Mouse (Mus musculus): ENCODE data around the gene Usp34. TPM values are rescaled to one million over a fixed set of nuclear protein-coding genes. Genes with fewer than 3 reads are reported as not detected.
A peak's percentile ranks its signal among the peaks of the same experiment; 100 is the strongest.
"Not testable (repeated sequence)": the region's sequence is repeated elsewhere in the genome, so short reads cannot be mapped to it uniquely, and the experiment has no call there.

Usp34 gene
- polyA plus RNA-seq, 1 experiment, result 114 TPM

- H3K4me1 ChIP-seq (ENCODE audit: control insufficient read depth, insufficient read depth, low read length), result peaks cover 7% of the 10 kb centered on the region; the same call in 1 of the 2 replicates
- H3K4me3 ChIP-seq (ENCODE audit: insufficient read depth, low read length), result peak overlapping the region; percentile 84
- TF ChIP-seq CTCF (IDR thresholded peaks at IDR 0.05; ENCODE audit: borderline replicate concordance, insufficient read depth, low read length), result no peak
- no peak for TF ChIP-seq POLR2A (IDR thresholded peaks at IDR 0.05; ENCODE audit: low read depth, low read length)
- no peak overlapping the region for H3K27ac ChIP-seq (ENCODE audit: insufficient read depth, low read length)
These were observed 190.0 kb downstream of the Usp34 start for GRCm38 (mm10) chr11:23496661-23497060.

- Histone ChIP-seq H3K4me1 (ENCODE audit: control insufficient read depth, insufficient read depth, low read length) (peaks cover 7% of the 10 kb centered on the region; the same call in 1 of the 2 replicates), H3K27ac (ENCODE audit: insufficient read depth, low read length) (peak overlapping the region; percentile 87), H3K4me3 (ENCODE audit: insufficient read depth, low read length) (peak overlapping the region; percentile 84)
- no peak; the same call in 1 of the 2 replicates for TF ChIP-seq POLR2A (IDR thresholded peaks at IDR 0.05; ENCODE audit: low read depth, low read length)
- no peak for TF ChIP-seq CTCF (IDR thresholded peaks at IDR 0.05; ENCODE audit: borderline replicate concordance, insufficient read depth, low read length)
These were observed 190.6 kb downstream of the Usp34 start for GRCm38 (mm10) chr11:23497335-23497717.

- Histone ChIP-seq H3K4me3 (ENCODE audit: insufficient read depth, low read length) (peak within 1 kb of the TSS; percentile 84), H3K27ac (ENCODE audit: insufficient read depth, low read length) (peak within 1 kb of the TSS; percentile 87), H3K4me1 (ENCODE audit: control insufficient read depth, insufficient read depth, low read length) (peaks cover 7% of the 10 kb centered on the region; the same call in 1 of the 2 replicates)
- no peak for TF ChIP-seq CTCF (IDR thresholded peaks at IDR 0.05; ENCODE audit: borderline replicate concordance, insufficient read depth, low read length)
- peak; percentile 84 for TF ChIP-seq POLR2A (IDR thresholded peaks at IDR 0.05; ENCODE audit: low read depth, low read length)
These were observed 191.2 kb downstream of the Usp34 start, which contains the start of gene Ahsa2 for GRCm38 (mm10) chr11:23497718-23498509. Gene Ahsa2, minus strand, starts transcription at chr11:23498030.

GRCm38 (mm10) chr11:23498609-23499008, 191.9 kb downstream of the Usp34 start:
- H3K4me1 ChIP-seq (ENCODE audit: control insufficient read depth, insufficient read depth, low read length), result peaks cover 7% of the 10 kb centered on the region; the same call in 1 of the 2 replicates
- H3K27ac ChIP-seq (ENCODE audit: insufficient read depth, low read length), result peak overlapping the region; percentile 50
- H3K4me3 ChIP-seq (ENCODE audit: insufficient read depth, low read length), result peak overlapping the region; percentile 39; the same call in 1 of the 2 replicates
- TF ChIP-seq CTCF (IDR thresholded peaks at IDR 0.05; ENCODE audit: borderline replicate concordance, insufficient read depth, low read length) (no peak), POLR2A (IDR thresholded peaks at IDR 0.05; ENCODE audit: low read depth, low read length) (no peak)

DNA sequence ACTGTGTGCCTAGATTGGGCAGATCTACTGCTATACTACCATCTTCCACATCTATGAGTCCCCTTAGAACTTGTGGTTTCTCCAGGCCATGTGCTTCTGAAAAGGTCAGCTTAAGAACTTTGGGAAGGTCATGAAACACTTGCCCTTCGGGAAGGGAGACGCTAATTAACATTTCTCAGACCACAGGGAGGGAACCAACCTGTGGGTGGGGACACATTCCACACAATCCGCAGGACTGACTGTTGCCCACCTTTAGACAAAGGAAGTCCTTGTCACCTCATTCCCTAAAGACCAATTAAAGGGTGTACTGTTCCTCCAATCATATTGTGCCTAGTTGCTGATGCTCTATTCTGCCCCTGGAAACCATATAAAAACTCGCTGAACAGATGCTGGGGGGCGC, 198.1 kb downstream of the Usp34 start:
- H3K27ac ChIP-seq (ENCODE audit: insufficient read depth, low read length); H3K4me3 ChIP-seq (ENCODE audit: insufficient read depth, low read length); H3K4me1 ChIP-seq (ENCODE audit: control insufficient read depth, insufficient read depth, low read length): not testable (repeated sequence)

DNA sequence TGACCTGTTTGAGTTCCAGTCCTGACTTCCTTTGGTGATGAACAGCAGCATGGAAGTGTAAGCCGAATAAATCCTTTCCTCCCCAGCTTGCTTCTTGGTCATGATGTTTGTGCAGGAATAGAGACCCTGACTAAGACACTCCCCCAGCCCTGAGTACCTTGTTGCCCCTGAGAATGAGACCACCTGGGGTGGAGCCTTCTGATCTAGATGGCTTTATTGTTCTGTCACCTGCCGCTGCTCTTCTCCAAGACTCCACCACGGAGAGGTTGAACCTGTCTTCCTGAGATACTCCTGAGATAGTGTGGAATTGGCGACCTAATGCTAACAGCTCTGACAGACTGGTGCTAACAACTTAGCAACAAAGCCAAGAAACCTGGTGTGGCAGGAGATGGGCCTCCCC, 208.1 kb downstream of the Usp34 start:
- not testable (repeated sequence) for H3K4me3 ChIP-seq (ENCODE audit: insufficient read depth, low read length); H3K4me1 ChIP-seq (ENCODE audit: control insufficient read depth, insufficient read depth, low read length); H3K27ac ChIP-seq (ENCODE audit: insufficient read depth, low read length)

DNA sequence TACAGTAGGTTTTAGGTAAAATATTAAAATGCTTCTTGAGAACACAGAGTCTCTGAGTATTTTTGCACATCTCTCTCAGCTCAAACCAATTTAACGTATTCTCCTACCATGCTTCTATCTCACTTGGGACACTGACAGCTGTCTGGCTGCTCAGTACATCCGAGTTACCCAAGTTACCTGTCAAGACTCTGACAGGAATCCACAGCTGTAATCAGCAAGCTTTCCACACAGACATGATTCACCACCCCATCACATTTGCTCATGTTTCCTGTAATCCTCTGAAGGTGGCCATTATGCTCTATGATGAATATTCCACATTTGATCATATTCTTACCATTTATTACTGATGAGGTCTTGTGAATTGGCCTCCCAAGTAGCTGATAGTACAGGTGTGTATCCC, 208.6 kb downstream of the Usp34 start:
- no peak overlapping the region for H3K27ac ChIP-seq (ENCODE audit: insufficient read depth, low read length)
- no peak overlapping the region for H3K4me3 ChIP-seq (ENCODE audit: insufficient read depth, low read length)
- no peaks in the 10 kb centered on the region for H3K4me1 ChIP-seq (ENCODE audit: control insufficient read depth, insufficient read depth, low read length)
- TF ChIP-seq CTCF (IDR thresholded peaks at IDR 0.05; ENCODE audit: borderline replicate concordance, insufficient read depth, low read length) (no peak), POLR2A (IDR thresholded peaks at IDR 0.05; ENCODE audit: low read depth, low read length) (no peak)

- Histone ChIP-seq H3K4me1 (ENCODE audit: control insufficient read depth, insufficient read depth, low read length) (no peaks in the 10 kb centered on the region), H3K27ac (ENCODE audit: insufficient read depth, low read length) (no peak overlapping the region), H3K4me3 (ENCODE audit: insufficient read depth, low read length) (no peak overlapping the region)
- TF ChIP-seq POLR2A (IDR thresholded peaks at IDR 0.05; ENCODE audit: low read depth, low read length), result no peak
- no peak for TF ChIP-seq CTCF (IDR thresholded peaks at IDR 0.05; ENCODE audit: borderline replicate concordance, insufficient read depth, low read length)
These were observed 212.3 kb downstream of the Usp34 start for GRCm38 (mm10) chr11:23518981-23519380.

DNA sequence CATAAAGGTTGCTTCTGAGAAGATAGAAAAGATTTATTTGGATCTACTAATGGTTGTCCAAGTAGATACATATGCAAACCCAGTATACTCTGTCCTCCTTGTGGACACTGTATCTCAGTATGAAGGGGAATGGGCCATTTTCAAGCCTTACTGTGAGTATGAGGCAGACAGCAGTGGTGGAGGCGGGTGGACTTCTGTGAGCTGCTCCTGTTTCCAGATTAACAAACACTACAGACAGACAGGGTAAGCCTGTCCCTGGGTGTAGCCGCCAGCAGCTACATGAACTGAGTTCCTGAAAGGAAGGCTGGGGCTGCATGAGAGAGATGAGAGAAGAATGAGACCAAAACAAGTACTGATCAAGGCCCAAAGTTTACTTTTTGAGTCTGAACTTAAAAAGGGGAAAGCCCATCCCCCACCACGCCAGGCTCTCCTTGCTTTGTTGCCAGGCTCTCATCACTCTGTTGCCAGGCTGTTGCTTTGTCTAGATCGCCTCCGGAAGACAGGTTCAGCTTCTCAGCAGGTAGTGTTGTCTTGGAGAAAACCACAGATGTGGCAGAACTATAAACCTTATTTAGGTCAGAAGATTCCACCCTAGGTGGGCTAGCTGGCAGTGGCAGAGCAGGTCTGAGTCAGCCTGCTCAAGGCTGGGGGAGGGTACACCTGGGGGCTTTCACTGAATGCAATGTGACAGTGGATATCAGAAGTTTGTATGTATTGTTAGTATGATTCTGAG, 213.9 kb downstream of the Usp34 start, which contains the start of gene 1700093K21Rik:
TSS of gene 1700093K21Rik (minus strand) at position 683 of the 733 bp plus-strand sequence.
- TF ChIP-seq POLR2A (IDR thresholded peaks at IDR 0.05; ENCODE audit: low read depth, low read length), result no peak
- TF ChIP-seq CTCF (IDR thresholded peaks at IDR 0.05; ENCODE audit: borderline replicate concordance, insufficient read depth, low read length), result no peak
- no peaks in the 10 kb centered on the region for H3K4me1 ChIP-seq (ENCODE audit: control insufficient read depth, insufficient read depth, low read length)
- H3K4me3 ChIP-seq (ENCODE audit: insufficient read depth, low read length), result no peak within 1 kb of the TSS
- no peak within 1 kb of the TSS for H3K27ac ChIP-seq (ENCODE audit: insufficient read depth, low read length)

DNA sequence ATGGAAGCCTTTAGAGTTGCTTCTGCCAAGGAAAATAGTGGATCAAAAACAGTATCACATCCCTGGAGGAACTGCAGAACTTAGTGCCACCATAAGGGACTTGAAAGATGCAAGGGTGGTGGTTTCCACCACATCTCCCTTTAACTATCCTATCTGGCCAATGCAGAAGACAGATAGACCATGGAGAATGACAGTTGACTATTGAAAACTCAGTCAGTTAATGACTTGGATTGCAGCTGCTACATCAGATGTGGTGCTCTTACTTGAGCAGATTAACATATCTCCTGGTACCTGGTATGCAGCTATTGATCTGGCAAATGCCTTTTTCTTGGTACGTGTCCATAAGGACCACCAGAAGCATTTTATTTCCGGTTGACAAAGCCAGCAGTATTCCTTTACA, 230.8 kb downstream of the Usp34 start:
- no peak overlapping the region for H3K27ac ChIP-seq (ENCODE audit: insufficient read depth, low read length)
- H3K4me3 ChIP-seq (ENCODE audit: insufficient read depth, low read length), result no peak overlapping the region
- no peaks in the 10 kb centered on the region for H3K4me1 ChIP-seq (ENCODE audit: control insufficient read depth, insufficient read depth, low read length)
- TF ChIP-seq POLR2A (IDR thresholded peaks at IDR 0.05; ENCODE audit: low read depth, low read length) (no peak), CTCF (IDR thresholded peaks at IDR 0.05; ENCODE audit: borderline replicate concordance, insufficient read depth, low read length) (no peak)

Other genes starting within 250 kb of the Usp34 start
- gene Xpo1, start 50.9 kb upstream of the Usp34 start, polyA plus RNA-seq (2011; ENCODE audit: insufficient read length, low read depth, missing spikeins), result 168 and 317 TPM in 2 replicates
- gene Ahsa2, start 191.1 kb downstream of the Usp34 start, polyA plus RNA-seq (2011; ENCODE audit: insufficient read length, low read depth, missing spikeins), result 53.7 and 54.2 TPM in 2 replicates
- gene 1700093K21Rik, start 214.3 kb downstream of the Usp34 start, polyA plus RNA-seq (2011; ENCODE audit: insufficient read length, low read depth, missing spikeins), result not detected in 2 replicates